In genomic region chr11:88718050-88718765, GRCm38 (mm10) we compare ENCODE assay signal across 1 mouse cellular context.
TF ChIP-seq lines count a peak whose summit lies in the region.

TSS of gene Msi2 (minus strand) at chr11:88718513.

TF ChIP-seq in CH12.LX, 34 proteins besides CTCF, POLR2A, EP300 and RAD21 (continued from another document):
- TF ChIP-seq NELFE (IDR thresholded peaks at IDR 0.05; ENCODE audit: low read depth, low read length) (peak; percentile 55; the same call in 1 of the 2 replicates), NRF1 (IDR thresholded peaks at IDR 0.05; ENCODE audit: low read depth, low read length) (peak; percentile 68), POLR2AphosphoS2 (IDR thresholded peaks at IDR 0.05; ENCODE audit: low read depth, low read length) (no peak), ZMIZ1 (IDR thresholded peaks at IDR 0.05; ENCODE audit: low read depth, low read length) (peak; percentile 70), HCFC1 (IDR thresholded peaks at IDR 0.05; ENCODE audit: low read depth, low read length) (peak; percentile 38; the same call in 1 of the 2 replicates), MAX (IDR thresholded peaks at IDR 0.05; ENCODE audit: low read length) (peak; percentile 77), JUND (conservative IDR thresholded peaks at IDR 0.05; ENCODE audit: low read depth, low read length) (no peak), BHLHE40 (IDR thresholded peaks at IDR 0.05; ENCODE audit: low read depth, low read length) (peak; percentile 78), MYC (IDR thresholded peaks at IDR 0.05; ENCODE audit: low read depth, low read length) (no peak), GABPA (IDR thresholded peaks at IDR 0.05; ENCODE audit: insufficient replicate concordance, low read depth, low read length) (no peak), USF2 (conservative IDR thresholded peaks at IDR 0.05; ENCODE audit: low read depth, low read length) (no peak), ZNF384 (IDR thresholded peaks at IDR 0.05; ENCODE audit: low read depth, low read length) (no peak), SMC3 (IDR thresholded peaks at IDR 0.05; ENCODE audit: low read depth, low read length) (no peak; the same call in 1 of the 2 replicates), CHD2 (IDR thresholded peaks at IDR 0.05; ENCODE audit: low read length) (peak; percentile 91), JUN (IDR thresholded peaks at IDR 0.05; ENCODE audit: insufficient read depth, low read depth, low read length) (no peak), RCOR1 (conservative IDR thresholded peaks at IDR 0.05; ENCODE audit: low read depth, low read length) (no peak), ETS1 (conservative IDR thresholded peaks at IDR 0.05; ENCODE audit: low read depth, low read length) (no peak; the same call in 1 of the 2 replicates)
